Mouse (Mus musculus) hindbrain, postnatal 0 days (tissue): ENCODE results near the gene Tmbim1. TPM values are rescaled to one million over a fixed set of nuclear protein-coding genes. Genes with fewer than 3 reads are reported as not detected.

ENCODE experiments used
- ATAC-seq: fragments of 200-750 bp; cut with Nextera tagmentation; 2 replicates; pipeline ENCODE4 v1.8.0; 2017; ENCODE audit warnings: mild to moderate bottlenecking, moderate TSS enrichment, moderate library complexity
- DNase-seq: peaks from one replicate; pipeline ENCODE4 v3.0.0-alpha.2; 2015; ENCODE audit warnings: low spot score
- H3K27ac ChIP-seq: fragments of 300-500 bp; sonication (generic); 2 replicates; pipeline ENCODE4 v1.5.1; 2014; ENCODE audit warnings: mild to moderate bottlenecking
- H3K27me3 ChIP-seq: fragments of 300-500 bp; sonication (generic); 2 replicates; pipeline ENCODE4 v1.6.1; 2014; ENCODE audit warnings: low read length, mixed read lengths; ENCODE audit not compliant: insufficient read depth
- H3K36me3 ChIP-seq: fragments of 300-500 bp; sonication (generic); 2 replicates; pipeline ENCODE4 v1.6.1; 2014; ENCODE audit warnings: low read length, mixed read lengths; ENCODE audit not compliant: insufficient read depth
- H3K4me1 ChIP-seq: fragments of 300-500 bp; sonication (generic); 2 replicates; pipeline ENCODE4 v1.6.1; 2014; ENCODE audit warnings: antibody characterized with exemption, low read length, mixed read lengths; ENCODE audit not compliant: insufficient read depth
- H3K4me2 ChIP-seq: fragments of 300-500 bp; sonication (generic); 2 replicates; pipeline ENCODE4 v1.6.1; 2014; ENCODE audit warnings: low read depth, mild to moderate bottlenecking, low read length, moderate library complexity, mixed read lengths
- H3K4me3 ChIP-seq: fragments of 300-500 bp; sonication (generic); 2 replicates; pipeline ENCODE4 v1.5.1; 2014; ENCODE audit warnings: low read length
- H3K9ac ChIP-seq: fragments of 300-500 bp; sonication (generic); replicated peaks from 2 replicates; pipeline ENCODE4 v1.6.1; 2014; ENCODE audit warnings: mild to moderate bottlenecking, low read length, moderate library complexity, mixed read lengths
- H3K9me3 ChIP-seq: fragments of 300-500 bp; sonication (generic); 2 replicates; pipeline ENCODE4 v1.6.1; 2016; ENCODE audit warnings: low read length, mixed read lengths
- CTCF ChIP-seq: IDR thresholded peaks from 2 replicates; pipeline ENCODE4 v1.5.1; 2016; ENCODE audit warnings: antibody characterized with exemption, control low read depth, low read depth
- WGBS: fragments of 180-500 bp; shearing (Covaris S2); extraction: QIAGEN DNeasy Blood & Tissue Kit; methylation state at CpG from one replicate; pipeline ENCODE4 v1.1.7; 2014; 5-methylcytosine and 5-hydroxymethylcytosine counted together
- polyA plus RNA-seq: library from polyadenylated mRNA; unstranded; fragments of >200 nt; fragmentation: Nextera tagmentation; extraction: Ambion mirVana; gene quantifications from 2 replicates; pipeline ENCODE4 v1.2.1, GENCODE M21; 2015
- total RNA-seq: library from RNA; depleted of rRNA; stranded (reverse); fragments of >200 nt; gene quantifications from 2 replicates; pipeline ENCODE4 v1.2.3, GENCODE M21; 2014

Gene Tmbim1
- total and polyA plus RNA-seq, 2 experiments from 2014 or later = 14.8 to 17.5 TPM

DNA sequence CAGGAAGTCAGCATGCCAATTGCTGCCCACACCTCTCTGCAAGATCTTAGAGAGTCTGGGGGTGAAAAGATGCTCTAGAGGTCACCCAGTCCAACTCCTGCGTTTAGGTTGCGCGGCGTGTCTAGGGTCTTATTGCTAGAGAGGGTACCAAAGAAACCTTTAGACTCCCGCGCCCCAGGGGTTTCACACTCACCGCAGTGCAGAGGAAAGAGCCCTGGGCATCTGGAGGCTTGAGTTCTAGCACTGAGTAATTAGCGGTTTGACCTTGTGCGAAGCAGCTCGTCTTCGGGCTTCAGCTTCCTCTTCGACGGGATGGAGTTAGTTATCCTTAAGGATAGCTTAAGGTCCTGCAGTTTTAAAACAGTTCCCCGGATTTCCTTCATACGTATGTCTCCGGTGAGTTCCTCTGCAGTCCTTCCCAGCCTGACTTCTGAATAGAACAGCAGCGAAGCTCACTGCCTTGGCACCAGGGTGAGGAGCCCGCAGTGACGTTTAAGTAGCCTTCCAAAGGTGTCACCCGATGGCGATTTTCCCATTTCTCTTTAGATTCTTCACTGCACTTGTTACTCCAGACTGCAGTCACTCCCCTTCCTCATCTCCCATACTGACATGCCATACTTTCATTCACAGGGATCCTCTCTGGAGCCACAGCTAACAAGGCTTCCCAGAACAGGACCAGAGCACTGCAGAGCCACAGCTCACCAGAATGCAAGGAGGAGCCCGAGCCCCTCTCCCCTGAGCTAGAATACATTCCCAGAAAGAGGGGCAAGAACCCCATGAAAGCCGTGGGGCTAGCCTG is 20.0 kb downstream of the Tmbim1 start:
- ATAC-seq = no peak
- peak overlapping the region; percentile 70 for H3K4me3 ChIP-seq
- H3K9me3 ChIP-seq = no peaks in the 10 kb centered on the region
- H3K9ac ChIP-seq = peak overlapping the region; percentile 68
- peak overlapping the region; percentile 85 for H3K4me2 ChIP-seq
- no peaks in the 10 kb centered on the region for H3K27me3 ChIP-seq
- H3K36me3 ChIP-seq = peaks cover 29% of the 10 kb centered on the region
- peaks cover 16% of the 10 kb centered on the region; the same call in 1 of the 2 replicates for H3K4me1 ChIP-seq
- TF ChIP-seq CTCF = no peak
- H3K27ac ChIP-seq = peak overlapping the region; percentile 49
- WGBS = 3% methylated on average over 23 of the region's 23 CpGs
- peak; percentile 20 for DNase-seq

DNA sequence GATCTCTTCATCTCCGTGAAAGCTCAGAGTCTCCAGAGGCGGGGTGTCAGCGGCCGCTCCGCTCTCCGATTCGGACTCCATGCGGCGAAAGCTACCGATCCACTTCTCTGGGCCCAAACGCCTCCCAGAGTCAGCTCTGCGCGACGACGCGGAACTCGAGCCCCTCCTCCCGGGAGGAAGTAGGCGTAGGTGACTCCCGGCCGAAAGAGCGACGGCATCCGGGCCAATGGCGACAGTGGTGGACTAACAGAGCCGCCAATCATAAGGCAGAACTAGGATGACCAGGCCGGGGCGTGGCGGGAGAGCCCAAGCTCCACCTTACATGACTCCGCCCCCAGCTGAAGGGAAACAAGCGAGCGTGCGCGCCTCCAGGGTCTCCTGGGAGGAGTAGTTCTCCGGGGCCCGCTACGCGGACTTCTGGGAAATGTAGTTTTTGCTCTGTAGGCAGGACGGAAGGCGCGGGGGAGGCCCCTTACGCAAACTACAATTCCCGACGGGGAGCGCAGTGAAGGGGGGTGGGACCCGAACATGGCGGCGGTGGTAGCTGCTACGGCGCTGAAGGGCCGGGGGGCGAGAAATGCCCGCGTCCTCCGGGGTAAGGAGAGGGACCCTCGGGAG is 20.8 kb downstream of the Tmbim1 start, which contains the start of the genes Aamp and Pnkd:
Aamp (minus strand) TSS at position 196 of the 618 bp plus-strand sequence.
Pnkd (plus strand) TSS at position 388 of the 618 bp plus-strand sequence.
- H3K9ac ChIP-seq = peak within 1 kb of the TSS; percentile 68
- ATAC-seq (peak; percentile 98), DNase-seq (peak; percentile 100)
- no peaks in the 10 kb centered on the region for H3K27me3 ChIP-seq
- WGBS = under 1% methylated on average over 55 of the region's 56 CpGs
- H3K4me3 ChIP-seq = peak within 1 kb of the TSS; percentile 70
- peaks cover 16% of the 10 kb centered on the region; the same call in 1 of the 2 replicates for H3K4me1 ChIP-seq
- H3K4me2 ChIP-seq = peak within 1 kb of the TSS; percentile 85
- no peaks in the 10 kb centered on the region for H3K9me3 ChIP-seq
- TF ChIP-seq CTCF = peak; percentile 21
- H3K27ac ChIP-seq = peak within 1 kb of the TSS; percentile 75
- peaks cover 31% of the 10 kb centered on the region for H3K36me3 ChIP-seq

DNA sequence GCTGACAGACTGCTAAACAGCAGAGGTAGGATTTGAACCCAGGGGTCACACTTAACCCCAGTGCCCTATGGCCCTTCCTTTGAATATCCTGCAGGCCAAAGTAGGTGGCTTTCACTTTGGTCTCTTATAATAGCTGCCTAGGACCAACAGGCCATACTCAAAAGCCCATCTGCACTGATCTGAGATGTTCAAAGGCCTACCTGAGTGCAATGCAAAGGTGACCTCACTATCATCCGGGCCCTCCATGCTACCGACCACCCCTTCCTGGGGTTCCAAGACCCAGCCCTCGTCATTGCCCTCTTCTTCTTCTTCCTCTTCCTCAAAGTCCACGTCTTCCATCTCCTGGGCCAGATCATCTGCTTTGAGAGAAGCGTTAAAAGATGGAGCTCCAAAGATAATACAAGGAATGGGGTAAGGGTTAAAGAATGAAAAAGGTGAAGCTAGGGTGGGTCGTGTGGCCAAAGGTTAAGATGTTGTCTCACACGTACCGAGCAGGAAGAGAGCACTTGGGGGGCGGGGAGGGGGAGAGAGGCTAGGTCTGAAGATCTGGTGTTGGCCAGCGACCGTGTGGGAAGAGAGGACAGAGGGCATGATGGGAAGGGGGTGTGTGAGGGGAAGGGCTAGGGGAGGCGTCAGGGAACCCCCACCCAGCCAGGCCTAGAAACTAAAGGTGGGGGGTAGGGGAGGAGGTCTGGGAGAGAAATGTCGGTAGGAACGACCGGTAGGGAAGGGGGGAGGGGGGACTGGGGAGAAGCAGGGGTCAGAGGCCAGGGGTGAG is 21.5 kb downstream of the Tmbim1 start:
- H3K27ac ChIP-seq = peak overlapping the region; percentile 75; the same call in 1 of the 2 replicates
- DNase-seq = peak; percentile 73

DNA sequence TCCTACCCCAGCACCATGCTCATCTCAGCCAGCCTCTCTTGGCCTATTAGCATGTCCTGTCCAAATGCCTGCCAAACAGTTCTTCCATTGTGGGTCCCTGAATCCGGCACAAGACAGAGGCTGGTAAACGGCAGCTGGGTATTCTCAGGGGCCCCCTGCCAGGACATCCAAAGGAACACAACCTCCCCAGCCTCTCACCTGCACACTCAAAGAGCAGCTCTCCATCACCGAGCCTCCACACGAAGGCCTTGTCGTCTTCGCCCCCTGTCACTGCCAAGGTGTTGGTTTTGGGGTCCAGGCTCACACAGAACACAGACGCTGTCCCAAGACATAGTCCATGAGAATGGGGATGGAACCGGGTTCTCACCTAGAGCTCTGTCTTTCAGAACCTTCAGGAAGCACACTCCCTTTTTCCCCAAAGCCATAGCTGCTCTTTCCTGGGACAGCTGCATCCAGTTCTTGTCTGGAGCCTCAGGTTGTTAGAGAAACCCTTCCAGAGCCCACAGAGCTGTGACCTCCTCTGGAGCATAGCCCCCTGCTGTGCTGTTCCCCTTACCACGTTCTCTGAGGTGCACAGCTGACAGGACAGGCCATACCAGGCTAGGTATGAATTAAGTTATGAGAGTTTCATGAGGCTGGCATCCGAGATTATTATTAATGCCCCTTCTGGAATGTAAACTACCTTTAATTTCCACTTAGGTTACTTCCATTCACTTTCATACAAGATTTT is 22.4 kb downstream of the Tmbim1 start:
- WGBS = 85% methylated on average over 10 of the region's 10 CpGs
- H3K4me2 ChIP-seq = peak overlapping the region; percentile 76
- H3K36me3 ChIP-seq = peaks cover 31% of the 10 kb centered on the region
- peaks cover 16% of the 10 kb centered on the region; the same call in 1 of the 2 replicates for H3K4me1 ChIP-seq
- H3K27ac ChIP-seq = no peak overlapping the region
- no peak overlapping the region for H3K4me3 ChIP-seq
- H3K27me3 ChIP-seq = no peaks in the 10 kb centered on the region
- no peak for DNase-seq
- TF ChIP-seq CTCF = no peak
- H3K9me3 ChIP-seq = no peaks in the 10 kb centered on the region
- no peak for ATAC-seq
- H3K9ac ChIP-seq = no peak overlapping the region

More for the DNA sequence above, 21.5 kb downstream of the Tmbim1 start:
- peak overlapping the region; percentile 76 for H3K4me2 ChIP-seq
- H3K9ac ChIP-seq = peak overlapping the region; percentile 67
- H3K9me3 ChIP-seq = no peaks in the 10 kb centered on the region
- peaks cover 31% of the 10 kb centered on the region for H3K36me3 ChIP-seq
- H3K27me3 ChIP-seq = no peaks in the 10 kb centered on the region
- H3K4me3 ChIP-seq = peak overlapping the region; percentile 70
- peak; percentile 51 for ATAC-seq
- H3K4me1 ChIP-seq = peaks cover 16% of the 10 kb centered on the region; the same call in 1 of the 2 replicates
- 12% methylated on average over 15 of the region's 15 CpGs for WGBS
- TF ChIP-seq CTCF = no peak

DNA sequence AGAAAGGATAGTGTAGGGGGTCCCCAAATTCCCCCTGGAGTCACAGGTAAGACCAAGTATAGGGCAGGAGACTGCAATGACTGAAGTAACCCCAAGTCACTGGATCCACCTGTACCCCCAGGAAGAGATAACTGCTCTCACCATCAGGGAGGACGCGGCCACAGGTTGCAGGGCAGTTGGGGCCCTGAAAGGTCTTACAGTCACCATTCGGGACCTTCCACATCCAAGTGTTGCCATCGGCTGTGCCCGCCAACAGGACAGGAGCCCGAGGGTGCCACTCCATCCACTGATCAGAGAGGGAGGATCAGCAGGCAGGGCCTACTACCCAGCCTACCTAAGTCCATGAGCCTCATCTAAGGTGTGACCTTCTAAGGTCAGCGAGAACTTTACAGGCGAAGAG is 23.5 kb downstream of the Tmbim1 start:
- Histone ChIP-seq H3K9me3 (no peaks in the 10 kb centered on the region), H3K4me3 (no peak overlapping the region), H3K4me1 (peaks cover 16% of the 10 kb centered on the region; the same call in 1 of the 2 replicates), H3K9ac (no peak overlapping the region), H3K27me3 (no peaks in the 10 kb centered on the region), H3K36me3 (peaks cover 31% of the 10 kb centered on the region), H3K4me2 (no peak overlapping the region), H3K27ac (no peak overlapping the region)
- DNase-seq = no peak
- WGBS = 96% methylated on average over 8 of the region's 8 CpGs
- no peak for ATAC-seq
- TF ChIP-seq CTCF = no peak

DNA sequence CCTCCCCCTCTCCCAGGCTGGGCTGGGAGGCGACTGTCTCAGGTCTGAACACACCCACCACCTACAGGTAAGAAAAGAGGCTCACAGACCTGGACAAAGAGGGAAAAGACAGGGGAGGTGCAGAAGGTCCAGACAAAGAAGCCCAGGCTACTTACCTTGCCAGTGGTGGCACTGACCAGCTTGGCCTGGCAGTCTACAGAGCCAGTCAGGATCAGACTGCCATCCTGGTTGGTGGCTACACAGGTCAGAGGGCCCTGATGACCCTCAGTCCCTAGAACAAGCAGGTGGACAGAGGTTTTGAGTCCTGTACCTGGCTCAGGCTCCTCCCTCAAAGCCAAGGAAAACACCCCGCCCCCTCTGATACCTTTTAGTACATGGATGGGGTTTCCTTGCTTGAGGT is 24.1 kb downstream of the Tmbim1 start:
- Histone ChIP-seq H3K27ac (no peak overlapping the region), H3K36me3 (peaks cover 31% of the 10 kb centered on the region), H3K4me2 (no peak overlapping the region), H3K4me1 (peaks cover 15% of the 10 kb centered on the region; the same call in 1 of the 2 replicates), H3K9ac (no peak overlapping the region), H3K27me3 (no peaks in the 10 kb centered on the region), H3K4me3 (no peak overlapping the region), H3K9me3 (no peaks in the 10 kb centered on the region)
- TF ChIP-seq CTCF = no peak
- no peak for ATAC-seq
- no peak for DNase-seq
- WGBS = 97% methylated on average over 2 of the region's 2 CpGs
